Mouse (Mus musculus) lung, embryonic 16.5 days (tissue): Measurements from ENCODE around the gene Zkscan4. TPM values are rescaled to one million over a fixed set of nuclear protein-coding genes. Genes with fewer than 3 reads are reported as not detected.
"Not testable (repeated sequence)": the region's sequence is repeated elsewhere in the genome, so short reads cannot be mapped to it uniquely, and the experiment has no call there.

ENCODE experiments used
- ATAC-seq: fragments of 200-750 bp; cut with Nextera tagmentation; 2 replicates; pipeline ENCODE4 v1.8.0; 2017; ENCODE audit warnings: low read depth, mild to moderate bottlenecking, moderate library complexity
- H3K27ac ChIP-seq: fragments of 300-500 bp; sonication (generic); 2 replicates; pipeline ENCODE4 v1.5.1; 2014; ENCODE audit warnings: mild to moderate bottlenecking, control low read depth, low read length
- H3K27me3 ChIP-seq: fragments of 300-500 bp; sonication (generic); 2 replicates; pipeline ENCODE4 v1.6.1; 2014; ENCODE audit warnings: low read depth, low read length, mixed read lengths; ENCODE audit not compliant: control insufficient read depth, insufficient read depth
- H3K36me3 ChIP-seq: fragments of 300-500 bp; sonication (generic); 2 replicates; pipeline ENCODE4 v1.6.1; 2014; ENCODE audit warnings: low read length; ENCODE audit not compliant: control insufficient read depth, insufficient read depth
- H3K4me1 ChIP-seq: fragments of 300-500 bp; sonication (generic); replicated peaks from 2 replicates; pipeline ENCODE4 v1.6.1; 2014; ENCODE audit warnings: low read length, mixed read lengths; ENCODE audit not compliant: control insufficient read depth, insufficient read depth
- H3K4me2 ChIP-seq: fragments of 300-500 bp; sonication (generic); 2 replicates; pipeline ENCODE4 v1.6.1; 2014; ENCODE audit warnings: low read depth, low read length, control low read depth
- H3K4me3 ChIP-seq: fragments of 300-500 bp; sonication (generic); 2 replicates; pipeline ENCODE4 v1.5.1; 2014; ENCODE audit warnings: mild to moderate bottlenecking, low read length, control low read depth
- H3K9ac ChIP-seq: fragments of 300-500 bp; sonication (generic); 2 replicates; pipeline ENCODE4 v1.6.1; 2014; ENCODE audit warnings: low read length, control low read depth
- H3K9me3 ChIP-seq: fragments of 300-500 bp; sonication (generic); 2 replicates; pipeline ENCODE4 v1.6.1; 2016; ENCODE audit warnings: low read length; ENCODE audit not compliant: control insufficient read depth
- WGBS: fragments of 180-500 bp; shearing (Covaris S2); extraction: QIAGEN DNeasy Blood & Tissue Kit; methylation state at CpG from one replicate; pipeline ENCODE4 v1.1.7; 2014; 5-methylcytosine and 5-hydroxymethylcytosine counted together
- microRNA counts: library from miRNA; unstranded; fragments of <30 nt; microRNA quantifications from one replicate; lab custom pipeline; 2016
- microRNA-seq: library from miRNA; unstranded; fragments of <30 nt; microRNA quantifications from one replicate; pipeline ENCODE4, GENCODE M21; 2016
- polyA plus RNA-seq: library from polyadenylated mRNA; unstranded; fragments of >200 nt; fragmentation: Nextera tagmentation; extraction: Ambion mirVana; gene quantifications from 2 replicates; pipeline ENCODE4 v1.2.1, GENCODE M21; 2015

The Zkscan4 gene
- polyA plus RNA-seq, 1 experiment from 2014 or later, result 2.8 TPM

DNA sequence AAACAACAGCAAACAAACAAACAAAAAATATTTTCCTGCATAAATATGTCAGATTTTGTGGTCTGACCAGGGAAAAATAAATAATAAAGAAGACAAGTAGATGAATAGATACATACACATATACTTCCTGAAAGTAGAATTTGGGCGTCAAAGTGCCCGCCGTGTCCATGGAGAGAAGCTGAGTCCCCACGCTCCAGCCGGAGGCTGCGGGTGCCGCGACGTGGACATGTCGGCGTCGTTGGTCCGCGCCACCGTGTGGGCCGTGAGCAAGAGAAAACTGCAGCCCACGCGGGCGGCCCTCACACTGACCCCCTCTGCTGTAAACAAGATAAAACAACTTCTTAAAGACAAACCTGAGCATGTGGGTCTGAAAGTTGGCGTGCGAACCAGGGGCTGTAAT lies 16.4 kb downstream of the Zkscan4 start, which contains the start of gene AK157302:
Gene AK157302, plus strand, starts transcription at position 144 of the 400 bp plus-strand sequence.
- H3K27ac ChIP-seq, result no peak within 1 kb of the TSS
- no peaks in the 10 kb centered on the region for H3K4me1 ChIP-seq
- H3K9me3 ChIP-seq, result no peaks in the 10 kb centered on the region
- H3K27me3 ChIP-seq, result no peaks in the 10 kb centered on the region
- no peaks in the 10 kb centered on the region for H3K36me3 ChIP-seq
- H3K9ac ChIP-seq, result no peak within 1 kb of the TSS
- no peak within 1 kb of the TSS for H3K4me3 ChIP-seq
- 93% methylated on average over 21 of the region's 21 CpGs for WGBS
- no peak for ATAC-seq
- H3K4me2 ChIP-seq, result no peak within 1 kb of the TSS

DNA sequence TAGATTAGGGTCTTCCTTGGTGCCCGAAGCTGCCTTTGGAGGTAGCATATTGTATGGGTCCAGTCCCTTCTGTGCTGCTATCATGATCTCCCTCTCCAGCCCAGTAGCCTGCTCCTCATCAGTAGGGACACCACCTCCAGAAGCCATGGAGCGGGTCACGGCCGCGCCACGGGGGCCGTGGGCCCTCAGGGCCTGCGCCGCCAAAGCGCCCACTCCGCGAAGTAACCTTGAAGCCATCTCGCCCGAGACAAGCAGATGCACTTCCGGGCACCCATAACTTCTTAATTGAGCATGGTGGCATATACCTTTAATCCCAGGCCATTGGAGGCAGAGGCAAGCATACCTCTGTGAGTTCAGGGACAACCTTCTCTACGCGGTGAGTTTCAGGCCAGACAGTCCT lies 22.5 kb downstream of the Zkscan4 start, which contains the start of gene Gm11273:
Gene Gm11273, minus strand, starts transcription at position 237 of the 400 bp plus-strand sequence.
- not testable (repeated sequence) for ATAC-seq, H3K9me3 ChIP-seq, H3K4me3 ChIP-seq, H3K4me2 ChIP-seq, H3K36me3 ChIP-seq, H3K27ac ChIP-seq, H3K9ac ChIP-seq, H3K4me1 ChIP-seq, H3K27me3 ChIP-seq
- WGBS, result 92% methylated on average over 17 of the region's 17 CpGs

- Histone ChIP-seq H3K9ac (no peak overlapping the region), H3K4me1 (no peaks in the 10 kb centered on the region; the same call in 1 of the 2 replicates), H3K27ac (no peak overlapping the region), H3K36me3 (no peaks in the 10 kb centered on the region), H3K4me3 (no peak overlapping the region), H3K27me3 (no peaks in the 10 kb centered on the region), H3K4me2 (no peak overlapping the region), H3K9me3 (no peaks in the 10 kb centered on the region)
- no peak for ATAC-seq
- 80% methylated on average over 5 of the region's 5 CpGs for WGBS
Measured at GRCm38 (mm10) chr13:21502296-21502695, 23.6 kb downstream of the Zkscan4 start.

DNA sequence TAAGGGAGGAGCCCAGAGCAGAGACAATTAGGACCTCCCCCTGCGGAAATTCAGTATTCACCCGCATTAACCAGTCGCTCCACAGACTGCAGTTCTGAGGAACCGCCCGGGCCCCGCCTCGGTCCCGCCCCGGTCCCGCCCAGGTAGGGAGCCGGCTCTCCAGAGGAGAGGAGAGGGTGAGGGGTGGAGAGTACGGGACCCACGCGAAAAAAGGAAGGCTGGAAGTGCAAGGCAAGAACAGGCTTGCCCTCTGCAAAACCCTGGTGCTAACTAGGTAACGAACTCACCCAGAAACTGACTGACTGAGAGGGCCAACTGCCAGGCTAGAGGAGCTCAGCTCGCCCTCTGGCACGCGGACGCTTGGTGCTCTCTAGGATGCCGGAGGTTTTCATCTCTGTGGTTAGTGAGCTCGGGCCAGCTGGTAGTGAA lies 27.5 kb downstream of the Zkscan4 start:
- ATAC-seq, result peak; percentile 100

GRCm38 (mm10) chr13:21530136-21530535 lies 51.4 kb downstream of the Zkscan4 start:
- Histone ChIP-seq H3K9me3 (no peaks in the 10 kb centered on the region), H3K36me3 (peaks cover 9% of the 10 kb centered on the region), H3K4me1 (peaks cover 5% of the 10 kb centered on the region), H3K27me3 (no peaks in the 10 kb centered on the region), H3K4me2 (peak overlapping the region; percentile 58), H3K27ac (no peak overlapping the region), H3K9ac (peak overlapping the region; percentile 52), H3K4me3 (peak overlapping the region; percentile 39)
- no peak for ATAC-seq
- 29% methylated on average over 7 of the region's 7 CpGs for WGBS

More for the DNA sequence above, 27.5 kb downstream of the Zkscan4 start:
- Histone ChIP-seq H3K36me3 (no peaks in the 10 kb centered on the region), H3K4me2 (peak overlapping the region; percentile 63), H3K27me3 (no peaks in the 10 kb centered on the region), H3K4me1 (no peaks in the 10 kb centered on the region; the same call in 1 of the 2 replicates), H3K4me3 (peak overlapping the region; percentile 61), H3K9me3 (no peaks in the 10 kb centered on the region), H3K9ac (peak overlapping the region; percentile 71), H3K27ac (peak overlapping the region; percentile 77)
- WGBS, result under 1% methylated on average over 21 of the region's 21 CpGs

GRCm38 (mm10) chr13:21530781-21531201 lies 52.1 kb downstream of the Zkscan4 start, which contains the start of gene Zkscan8:
Gene Zkscan8 (minus strand): TSS chr13:21531120.
- Histone ChIP-seq H3K9me3 (no peaks in the 10 kb centered on the region), H3K4me3 (peak within 1 kb of the TSS; percentile 79), H3K27ac (peak within 1 kb of the TSS; percentile 94), H3K4me1 (peaks cover 5% of the 10 kb centered on the region), H3K9ac (peak within 1 kb of the TSS; percentile 96), H3K4me2 (peak within 1 kb of the TSS; percentile 74), H3K36me3 (peaks cover 7% of the 10 kb centered on the region), H3K27me3 (no peaks in the 10 kb centered on the region)
- ATAC-seq, result peak; percentile 100
- 0% methylated on average over 39 of the region's 39 CpGs for WGBS

MicroRNAs within 50 kb of the gene (microRNA counts, 519-probe panel; counts per million panel counts)
- 3,520 counts per million, percentile 70 among the panel's probes with 10 or more counts for microRNA mmu-miR-1896 (lab: Ali Mortazavi, UCI)

Small RNAs within 50 kb of the gene (microRNA-seq; reads per million reads assigned to microRNA genes)
- gene Mir1896, result not detected

Other genes starting within 250 kb of the Zkscan4 start
- gene Gpx5, start 186.2 kb upstream of the Zkscan4 start, polyA plus RNA-seq, result not detected in 2 replicates
- gene Gpx6, start 166.8 kb upstream of the Zkscan4 start, polyA plus RNA-seq, result not detected in 2 replicates
- gene Olfr1367, start 132.0 kb upstream of the Zkscan4 start, polyA plus RNA-seq, result not detected in 2 replicates
- 11.5 and 11.7 TPM in 2 replicates for gene Zscan12, start 116.1 kb upstream of the Zkscan4 start, polyA plus RNA-seq
- 84.4 and 85.3 TPM in 2 replicates for gene Zkscan3, start 76.2 kb upstream of the Zkscan4 start, polyA plus RNA-seq
- 3.3 and 3.7 TPM in 2 replicates for gene Pgbd1, start 37.8 kb upstream of the Zkscan4 start, polyA plus RNA-seq
- gene Zscan26, start 25.2 kb upstream of the Zkscan4 start, polyA plus RNA-seq, result 35.1 and 39.0 TPM in 2 replicates
- 3.7 and 4.0 TPM in 2 replicates for gene Nkapl, start 10.4 kb upstream of the Zkscan4 start, polyA plus RNA-seq
- gene Gm10065, start 534 bp downstream of the Zkscan4 start, polyA plus RNA-seq, result not detected in 2 replicates
- gene AK157302, start 16.3 kb downstream of the Zkscan4 start, polyA plus RNA-seq, result 0.80 and 1.4 TPM in 2 replicates
- 5.8 and 9.4 TPM in 2 replicates for gene Gm11273, start 22.5 kb downstream of the Zkscan4 start, polyA plus RNA-seq
- gene Zkscan8, start 52.2 kb downstream of the Zkscan4 start, polyA plus RNA-seq, result 5.8 and 6.3 TPM in 2 replicates
- gene Olfr1366, start 63.9 kb downstream of the Zkscan4 start, polyA plus RNA-seq, result 0.11 and 0.24 TPM in 2 replicates
- 0.04 TPM in 1 of 2 replicates, not detected in the other for gene Olfr1535, start 81.0 kb downstream of the Zkscan4 start, polyA plus RNA-seq
- gene Olfr1364, start 102.9 kb downstream of the Zkscan4 start, polyA plus RNA-seq, result not detected in 2 replicates
- not detected in 2 replicates for gene Olfr1362, start 135.1 kb downstream of the Zkscan4 start, polyA plus RNA-seq
- gene Olfr11, start 163.6 kb downstream of the Zkscan4 start, polyA plus RNA-seq, result not detected in 2 replicates
- gene Olfr1361, start 184.5 kb downstream of the Zkscan4 start, polyA plus RNA-seq, result not detected in 2 replicates
- gene Olfr1360, start 198.5 kb downstream of the Zkscan4 start, polyA plus RNA-seq, result not detected in 2 replicates
- gene Olfr1359, start 219.2 kb downstream of the Zkscan4 start, polyA plus RNA-seq, result not detected in 2 replicates
- gene Hist1h2bl, start 237.2 kb downstream of the Zkscan4 start, polyA plus RNA-seq, result 3.4 and 4.5 TPM in 2 replicates
- 33.0 and 45.8 TPM in 2 replicates for gene Hist1h2ai, start 237.5 kb downstream of the Zkscan4 start, polyA plus RNA-seq
- gene Hist1h3h, start 238.8 kb downstream of the Zkscan4 start, polyA plus RNA-seq, result 13.5 and 20.4 TPM in 2 replicates
- 4.9 and 5.8 TPM in 2 replicates for gene Hist1h2bm, start 243.1 kb downstream of the Zkscan4 start, polyA plus RNA-seq